Mouse (Mus musculus) C2C12 (cell line): ENCODE results near the gene Micall1.

ENCODE experiments used
- CEBPB ChIP-seq: IDR thresholded peaks from one replicate; pipeline ENCODE4 v1.6.1; 2011; ENCODE audit warnings: low read depth, mild to moderate bottlenecking, control low read depth, moderate library complexity
- CTCF ChIP-seq: IDR thresholded peaks from one replicate; pipeline ENCODE4 v1.5.1; 2011; ENCODE audit not compliant: control insufficient read depth, insufficient read depth, insufficient read length
- MAX ChIP-seq: IDR thresholded peaks from one replicate; pipeline ENCODE4 v1.6.1; 2011; ENCODE audit warnings: mild to moderate bottlenecking, control low read depth
- MYOG ChIP-seq: IDR thresholded peaks from one replicate; pipeline ENCODE4 v1.6.1; 2011; ENCODE audit not compliant: control insufficient read depth, insufficient read length; ENCODE audit errors: extremely low read depth
- USF1 ChIP-seq: IDR thresholded peaks from one replicate; pipeline ENCODE4 v1.6.1; 2011; ENCODE audit warnings: low read depth, mild to moderate bottlenecking, control low read depth, moderate library complexity

DNA sequence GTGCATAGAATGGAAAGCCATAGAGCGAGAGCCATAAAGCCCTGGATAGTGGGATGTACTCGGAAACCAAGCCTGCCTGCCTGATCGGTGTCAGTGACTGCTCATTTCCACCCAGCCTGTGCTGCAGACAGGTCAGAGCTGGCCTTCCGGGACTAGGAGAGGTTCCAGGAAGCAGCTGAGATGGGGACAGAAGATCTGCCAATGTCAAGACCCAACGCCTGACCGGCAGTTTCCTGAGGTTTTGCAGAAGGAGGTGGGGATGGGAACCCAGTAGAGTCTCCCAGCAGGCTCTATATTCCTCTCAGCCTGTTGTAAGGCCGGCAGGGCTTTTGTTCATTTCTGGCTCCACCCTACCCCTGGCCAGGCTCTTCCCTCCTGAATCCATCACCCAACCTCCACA is 9.8 kb upstream of the Micall1 start:
- no peak for TF ChIP-seq CTCF
- no peak for TF ChIP-seq USF1
- TF ChIP-seq MYOG = no peak
- TF ChIP-seq CEBPB = no peak
- no peak for TF ChIP-seq MAX
